Mouse (Mus musculus) heart, adult 2 months (tissue): ENCODE results near the gene Knl1. TPM values are rescaled to one million over a fixed set of nuclear protein-coding genes. Genes with fewer than 3 reads are reported as not detected.

Experiments used
- DNase-seq, 2 experiments: peaks; one replicate each; pipeline ENCODE4 v3.0.0; 2021
- H3K27ac ChIP-seq: fragments of 200-600 bp; 2 replicates; pipeline ENCODE4 v1.8.1; 2022
- H3K27me3 ChIP-seq: fragments of 200-500 bp; 2 replicates; pipeline ENCODE4 v1.6.1; 2012; ENCODE audit warnings: mild to moderate bottlenecking, low read length, inconsistent platforms, mixed read lengths; ENCODE audit not compliant: control insufficient read depth, insufficient read depth
- H3K36me3 ChIP-seq: fragments of 200-500 bp; 2 replicates; pipeline ENCODE4 v1.6.1; 2012; ENCODE audit warnings: low read length, inconsistent platforms; ENCODE audit not compliant: control insufficient read depth, insufficient read depth
- H3K4me1 ChIP-seq: fragments of 200-500 bp; 2 replicates; pipeline ENCODE4 v1.6.1; 2011; ENCODE audit warnings: low read length; ENCODE audit not compliant: control insufficient read depth, insufficient read depth
- H3K4me3 ChIP-seq: fragments of 200-600 bp; 2 replicates; pipeline ENCODE4 v1.8.1; 2022
- H3K79me2 ChIP-seq: fragments of 200-500 bp; replicated peaks from 2 replicates; pipeline ENCODE4 v1.6.1; 2012; ENCODE audit warnings: mild to moderate bottlenecking, inconsistent platforms, low read length, moderate library complexity, mixed read lengths; ENCODE audit not compliant: control insufficient read depth, insufficient read depth
- H3K9ac ChIP-seq: fragments of 200-500 bp; 2 replicates; pipeline ENCODE4 v1.6.1; 2012; ENCODE audit warnings: low read depth, mild to moderate bottlenecking, control low read depth, inconsistent platforms, low read length, mixed read lengths
- CTCF ChIP-seq: fragments of 200-600 bp; IDR thresholded peaks from 2 replicates; pipeline ENCODE4 v1.8.1; 2022; ENCODE audit warnings: antibody characterized with exemption, mild to moderate bottlenecking, moderate library complexity
- EP300 ChIP-seq: fragments of 200-500 bp; IDR thresholded peaks from 2 replicates; pipeline ENCODE4 v1.6.1; 2011; ENCODE audit warnings: low read depth, low read length, control low read depth; ENCODE audit not compliant: insufficient read depth
- POLR2A ChIP-seq: fragments of 200-500 bp; IDR thresholded peaks from 2 replicates; pipeline ENCODE4 v1.6.1; 2011; ENCODE audit warnings: mild to moderate bottlenecking, low read depth, low read length, control low read depth; ENCODE audit not compliant: insufficient read depth
- WGBS: fragments of 180-500 bp; shearing (Covaris S2); methylation state at CpG from one replicate; pipeline ENCODE4 v1.1.7; 2018; 5-methylcytosine and 5-hydroxymethylcytosine counted together
- intact Hi-C: fragments of 180-260 bp; cut with DNase I; formaldehyde crosslinking; loops from one replicate; pipeline ENCODE4 v1.15.1; 2025
- polyA plus RNA-seq: library from polyadenylated mRNA; depleted of rRNA; stranded (reverse); fragments of >200 nt; gene quantifications from 2 replicates; pipeline ENCODE4 v1.2.3, GENCODE M21; 2012; rRNA removed
- total RNA-seq, 2 experiments: library from RNA; stranded (reverse); gene quantifications; 2 replicates each; pipeline ENCODE4 v1.2.3; 2021

Gene Knl1
- total and polyA plus RNA-seq, 3 experiments: 0.02 to 0.48 (median 0.39) TPM

DNA sequence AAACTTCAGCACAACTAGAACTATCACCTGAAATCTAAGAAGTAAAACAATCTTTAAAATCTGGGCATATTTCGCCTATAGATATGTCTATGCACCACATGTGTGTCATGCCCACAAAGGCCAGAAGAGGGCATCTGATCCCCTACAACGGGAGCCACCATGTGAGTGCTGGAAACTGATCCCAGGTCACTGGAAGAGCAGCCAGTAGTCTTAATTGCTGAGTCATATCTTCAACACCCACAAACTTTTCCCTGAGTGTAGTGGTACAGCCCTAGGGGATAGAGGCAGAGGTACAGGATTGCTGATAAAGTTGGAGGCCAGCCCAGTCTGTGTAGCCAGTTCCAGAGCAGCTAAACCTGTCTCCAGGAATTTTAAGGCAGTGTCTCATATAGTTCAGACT, 98.3 kb downstream of the Knl1 start:
- Histone ChIP-seq H3K9ac (no peak overlapping the region), H3K4me3 (no peak overlapping the region), H3K79me2 (no peaks in the 10 kb centered on the region), H3K27me3 (no peaks in the 10 kb centered on the region), H3K27ac (no peak overlapping the region), H3K4me1 (no peaks in the 10 kb centered on the region), H3K36me3 (no peaks in the 10 kb centered on the region)
- intact Hi-C loops: loop anchor here (2.0 kb wide), 1 partner anchor 44 kb away; no protein-coding TSS in a partner anchor
- TF ChIP-seq POLR2A (no peak), CTCF (peak; percentile 57)
- no peak for DNase-seq
- 84% methylated on average over 2 of the region's 2 CpGs for WGBS

DNA sequence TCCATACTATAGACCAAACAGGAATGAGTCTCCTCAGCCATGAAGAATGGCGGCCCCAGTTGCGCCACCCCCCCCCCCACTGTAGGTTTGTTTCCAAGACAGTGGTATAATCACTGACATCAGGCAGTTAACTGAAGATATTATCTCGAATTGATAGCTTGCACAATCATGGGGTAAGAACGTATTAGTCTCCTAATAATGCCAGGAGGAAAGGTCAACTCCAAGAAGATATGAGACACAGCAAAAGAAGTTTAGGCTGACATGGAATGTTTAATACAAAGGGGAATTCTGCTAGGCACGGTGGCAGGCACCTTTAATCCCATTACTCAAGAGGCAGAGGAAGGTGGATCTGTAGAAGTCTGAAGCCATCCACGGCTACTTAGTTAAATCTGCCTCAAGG, 99.5 kb downstream of the Knl1 start:
- 79% methylated on average over 6 of the region's 6 CpGs for WGBS
- no peak for TF ChIP-seq EP300
- no peak for TF ChIP-seq CTCF
- TF ChIP-seq POLR2A: no peak
- H3K4me1 ChIP-seq: no peaks in the 10 kb centered on the region
- no peak overlapping the region for H3K9ac ChIP-seq
- intact Hi-C loops: no loop called here
- no peak overlapping the region for H3K27ac ChIP-seq
- DNase-seq: no peak
- no peak overlapping the region for H3K4me3 ChIP-seq
- H3K36me3 ChIP-seq: no peaks in the 10 kb centered on the region
- no peaks in the 10 kb centered on the region for H3K79me2 ChIP-seq
- H3K27me3 ChIP-seq: no peaks in the 10 kb centered on the region

- Histone ChIP-seq H3K27me3 (no peaks in the 10 kb centered on the region), H3K27ac (no peak overlapping the region), H3K4me3 (no peak overlapping the region), H3K79me2 (no peaks in the 10 kb centered on the region), H3K36me3 (no peaks in the 10 kb centered on the region), H3K9ac (no peak overlapping the region), H3K4me1 (no peaks in the 10 kb centered on the region)
- DNase-seq: peak; percentile 12 to 29
- TF ChIP-seq EP300 (no peak), POLR2A (no peak), CTCF (no peak)
- 66% methylated on average over 22 of the region's 22 CpGs for WGBS
- intact Hi-C loops: no loop called here
Measured at GRCm38 (mm10) chr2:119147160-119147678, 100.3 kb downstream of the Knl1 start.

DNA sequence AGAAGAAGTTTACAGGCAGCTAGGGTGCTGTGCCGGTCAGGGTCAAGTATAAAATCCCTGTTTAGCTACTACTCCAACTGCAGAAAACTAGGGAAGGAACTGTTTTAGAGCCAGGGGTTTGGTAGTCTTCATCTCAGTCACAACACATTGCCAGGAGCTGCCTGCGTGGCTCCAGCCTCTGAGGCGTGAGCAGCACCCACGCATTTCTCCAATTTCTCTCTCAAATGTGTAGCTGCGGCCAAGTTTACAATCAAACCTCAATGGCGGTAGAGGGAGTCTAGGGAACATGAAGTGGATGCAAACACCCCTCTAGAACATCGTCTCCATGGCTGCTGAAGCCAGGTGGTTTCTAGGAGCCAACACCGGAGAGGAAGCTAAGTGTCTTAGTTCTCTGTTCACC, 100.9 kb downstream of the Knl1 start:
- no peak overlapping the region for H3K9ac ChIP-seq
- H3K79me2 ChIP-seq: no peaks in the 10 kb centered on the region
- WGBS: 86% methylated on average over 8 of the region's 8 CpGs
- intact Hi-C loops: no loop called here
- H3K4me1 ChIP-seq: no peaks in the 10 kb centered on the region
- no peaks in the 10 kb centered on the region for H3K27me3 ChIP-seq
- no peak for DNase-seq
- H3K27ac ChIP-seq: no peak overlapping the region
- TF ChIP-seq EP300: no peak
- no peak for TF ChIP-seq CTCF
- TF ChIP-seq POLR2A: no peak
- no peaks in the 10 kb centered on the region for H3K36me3 ChIP-seq
- no peak overlapping the region for H3K4me3 ChIP-seq

- no peak overlapping the region for H3K9ac ChIP-seq
- TF ChIP-seq POLR2A: no peak
- no peak for TF ChIP-seq CTCF
- no peak for TF ChIP-seq EP300
- H3K36me3 ChIP-seq: peaks cover 3% of the 10 kb centered on the region; the same call in 1 of the 2 replicates
- H3K79me2 ChIP-seq: no peaks in the 10 kb centered on the region
- peaks cover 6% of the 10 kb centered on the region for H3K4me1 ChIP-seq
- no peak overlapping the region for H3K4me3 ChIP-seq
- no peak for DNase-seq
- intact Hi-C loops: loop anchor here (5.0 kb wide), 1 partner anchor 40 kb away; the partner anchor contains the start of gene Rad51
- 39% methylated on average over 6 of the region's 6 CpGs for WGBS
- H3K27me3 ChIP-seq: no peaks in the 10 kb centered on the region
- no peak overlapping the region for H3K27ac ChIP-seq
Measured at GRCm38 (mm10) chr2:119152255-119152654, 105.3 kb downstream of the Knl1 start.

GRCm38 (mm10) chr2:119154683-119155082, 107.8 kb downstream of the Knl1 start:
- WGBS: 76% methylated on average over 2 of the region's 2 CpGs
- no peak overlapping the region for H3K9ac ChIP-seq
- TF ChIP-seq EP300 (no peak), CTCF (no peak), POLR2A (no peak)
- no peak for DNase-seq
- no peaks in the 10 kb centered on the region for H3K27me3 ChIP-seq
- H3K27ac ChIP-seq: no peak overlapping the region
- peaks cover 6% of the 10 kb centered on the region for H3K4me1 ChIP-seq
- H3K79me2 ChIP-seq: no peaks in the 10 kb centered on the region
- H3K36me3 ChIP-seq: peaks cover 3% of the 10 kb centered on the region; the same call in 1 of the 2 replicates
- intact Hi-C loops: loop anchor here (5.0 kb wide), 1 partner anchor 42 kb away; the partner anchor contains the start of gene Rad51
- H3K4me3 ChIP-seq: no peak overlapping the region

Other genes starting within 250 kb of the Knl1 start
- under 1 TPM; 0.64 to 0.68 TPM for gene Knstrn, start 233.1 kb upstream of the Knl1 start, total RNA-seq
- gene Knstrn, start 233.1 kb upstream of the Knl1 start, polyA plus RNA-seq: 0.23 and 0.59 TPM in 2 replicates
- 100 to 1,000 TPM; 356 to 463 TPM for gene Ivd, start 185.2 kb upstream of the Knl1 start, total RNA-seq
- 215 and 327 TPM in 2 replicates for gene Ivd, start 185.2 kb upstream of the Knl1 start, polyA plus RNA-seq
- 10 to 100 TPM; 14.8 to 20.1 TPM for gene Bahd1, start 146.7 kb upstream of the Knl1 start, total RNA-seq
- 9.5 and 9.9 TPM in 2 replicates for gene Bahd1, start 146.7 kb upstream of the Knl1 start, polyA plus RNA-seq
- 1 to 10 TPM; 7.8 to 8.2 TPM for gene Chst14, start 120.6 kb upstream of the Knl1 start, total RNA-seq
- 9.5 and 10.4 TPM in 2 replicates for gene Chst14, start 120.6 kb upstream of the Knl1 start, polyA plus RNA-seq
- gene Ccdc32, start 17.7 kb upstream of the Knl1 start, total RNA-seq: 10 to 100 TPM in 1 of 2 experiments, 1 to 10 TPM in 1; 9.7 to 10.9 TPM
- gene Ccdc32, start 17.7 kb upstream of the Knl1 start, polyA plus RNA-seq: 5.2 and 10.8 TPM in 2 replicates
- 1 to 10 TPM; 4.1 to 5.1 TPM for gene Rpusd2, start 12.3 kb upstream of the Knl1 start, total RNA-seq
- gene Rpusd2, start 12.3 kb upstream of the Knl1 start, polyA plus RNA-seq: 3.4 and 5.7 TPM in 2 replicates
- under 1 TPM; 0.44 to 0.48 TPM for gene Rad51, start 65.7 kb downstream of the Knl1 start, total RNA-seq
- gene Rad51, start 65.7 kb downstream of the Knl1 start, polyA plus RNA-seq: 0.70 and 1.0 TPM in 2 replicates
- 10 to 100 TPM; 20.0 to 20.1 TPM for gene Rmdn3, start 109.9 kb downstream of the Knl1 start, total RNA-seq
- gene Rmdn3, start 109.9 kb downstream of the Knl1 start, polyA plus RNA-seq: 9.0 and 12.4 TPM in 2 replicates
- 10 to 100 TPM in 1 of 2 experiments, 1 to 10 TPM in 1; 8.0 to 10.2 TPM for gene Gchfr, start 120.7 kb downstream of the Knl1 start, total RNA-seq
- gene Gchfr, start 120.7 kb downstream of the Knl1 start, polyA plus RNA-seq: 19.3 and 28.8 TPM in 2 replicates
- not detected for gene Gm14137, start 127.4 kb downstream of the Knl1 start, total RNA-seq
- gene Gm14137, start 127.4 kb downstream of the Knl1 start, polyA plus RNA-seq: 0.04 TPM in 1 of 2 replicates, not detected in the other
- gene Zfyve19, start 161.5 kb downstream of the Knl1 start, total RNA-seq: 10 to 100 TPM in 1 of 2 experiments, 1 to 10 TPM in 1; 8.5 to 11.6 TPM
- gene Zfyve19, start 161.5 kb downstream of the Knl1 start, polyA plus RNA-seq: 17.1 and 25.2 TPM in 2 replicates
- gene Dnajc17, start 161.7 kb downstream of the Knl1 start, total RNA-seq: 10 to 100 TPM in 1 of 2 experiments, 1 to 10 TPM in 1; 9.3 to 10.1 TPM
- gene Dnajc17, start 161.7 kb downstream of the Knl1 start, polyA plus RNA-seq: 2.5 and 4.1 TPM in 2 replicates
- gene Ppp1r14d, start 182.8 kb downstream of the Knl1 start, total RNA-seq: not detected
- gene Ppp1r14d, start 182.8 kb downstream of the Knl1 start, polyA plus RNA-seq: not detected in 2 replicates
- gene Spint1, start 190.2 kb downstream of the Knl1 start, total RNA-seq: not detected
- gene Spint1, start 190.2 kb downstream of the Knl1 start, polyA plus RNA-seq: 0.32 and 1.1 TPM in 2 replicates
- gene Rhov, start 224.2 kb downstream of the Knl1 start, total RNA-seq: not detected
- gene Rhov, start 224.2 kb downstream of the Knl1 start, polyA plus RNA-seq: 0.12 TPM in 1 of 2 replicates, not detected in the other
- gene Vps18, start 241.6 kb downstream of the Knl1 start, total RNA-seq: 10 to 100 TPM; 12.2 TPM
- 10.2 and 12.6 TPM in 2 replicates for gene Vps18, start 241.6 kb downstream of the Knl1 start, polyA plus RNA-seq